Mouse (Mus musculus): ENCODE results near the gene 4931409K22Rik. TPM values are rescaled to one million over a fixed set of nuclear protein-coding genes. Genes with fewer than 3 reads are reported as not detected.
A peak's percentile ranks its signal among the peaks of the same experiment; 100 is the strongest.

4931409K22Rik gene
- total and polyA plus RNA-seq, 3 experiments, result not detected

GRCm38 (mm10) chr5:24508406-24508805 is 48.2 kb downstream of the 4931409K22Rik start:
- H3K4me1 ChIP-seq (ENCODE audit: control insufficient read depth in 1 of 2, insufficient read depth in 2 of 2), result peaks cover 0 to 20% of the 10 kb centered on the region in 2 experiments; a peak in 2 of 4 replicates
- H3K4me3 ChIP-seq (replicated peaks in 1 of 3; ENCODE audit: low read depth in 2 of 3, low read length in 2 of 3, poor library complexity in 1 of 3), result no peak overlapping the region
- H3K9me3 ChIP-seq (replicated peaks; ENCODE audit: low read length), result no peaks in the 10 kb centered on the region
- H3K79me2 ChIP-seq (replicated peaks; ENCODE audit: control insufficient read depth, extremely low read depth, insufficient read depth, poor library complexity, severe bottlenecking), result no peaks in the 10 kb centered on the region
- dilution Hi-C loops (cut with MboI; ENCODE audit: extremely low pct_ligation_motif_present, extremely low pct_unique_long_range_greater_than_20kb, low sequenced_read_pairs) (no loop called here), in situ Hi-C loops (cut with MboI; ENCODE audit: low pct_ligation_motif_present, low pct_unique_long_range_greater_than_20kb, low sequenced_read_pairs) (no loop called here)
- TF ChIP-seq TBP (conservative IDR thresholded peaks at IDR 0.05; ENCODE audit: low read depth, low read length) (no peak), JUND (conservative IDR thresholded peaks at IDR 0.05; ENCODE audit: low read depth, low read length) (no peak), PAX5 (IDR thresholded peaks at IDR 0.05; ENCODE audit: low read length) (no peak), ELF1 (IDR thresholded peaks at IDR 0.05; ENCODE audit: low read depth, low read length) (no peak), POLR2A (IDR thresholded peaks at IDR 0.05; ENCODE audit: low read depth, low read length) (no peak), RAD21 (IDR thresholded peaks at IDR 0.05; ENCODE audit: low read depth, low read length) (no peak)
- no peak overlapping the region for H3K4me2 ChIP-seq (ENCODE audit: insufficient read depth, low read depth, poor library complexity, severe bottlenecking)
- no peak for DNase-seq (ENCODE audit: extremely low read depth)
- no peak overlapping the region for H3K9ac ChIP-seq (ENCODE audit: insufficient read depth, low read depth)
- no peaks in the 10 kb centered on the region for H3K27me3 ChIP-seq (replicated peaks)
- no peak overlapping the region for H3K27ac ChIP-seq (ENCODE audit: insufficient read depth, low read depth)
- H3K36me3 ChIP-seq (replicated peaks in 1 of 2; ENCODE audit: control insufficient read depth in 1 of 2, insufficient read depth in 1 of 2, low read length in 1 of 2), result peaks cover 0 to 6% of the 10 kb centered on the region in 2 experiments

GRCm38 (mm10) chr5:24505513-24505912 is 51.1 kb downstream of the 4931409K22Rik start:
- peaks cover 16 to 34% of the 10 kb centered on the region in 2 experiments for H3K36me3 ChIP-seq (replicated peaks in 1 of 2; ENCODE audit: control insufficient read depth in 1 of 2, insufficient read depth in 1 of 2, low read length in 1 of 2)
- no peaks in the 10 kb centered on the region for H3K9me3 ChIP-seq (replicated peaks; ENCODE audit: low read length)
- H3K9ac ChIP-seq (ENCODE audit: insufficient read depth, low read depth), result no peak overlapping the region
- H3K27ac ChIP-seq (ENCODE audit: insufficient read depth, low read depth), result no peak overlapping the region
- H3K4me3 ChIP-seq (replicated peaks in 1 of 3; ENCODE audit: low read depth in 2 of 3, low read length in 2 of 3, poor library complexity in 1 of 3), result no peak overlapping the region
- peak; percentile 21 for DNase-seq (ENCODE audit: extremely low read depth)
- H3K27me3 ChIP-seq (replicated peaks), result no peaks in the 10 kb centered on the region
- TF ChIP-seq E2F4 (IDR thresholded peaks at IDR 0.05; ENCODE audit: insufficient replicate concordance, low read depth, low read length) (no peak), MEF2A (IDR thresholded peaks at IDR 0.05; ENCODE audit: borderline replicate concordance, low read depth, low read length) (no peak), TCF12 (IDR thresholded peaks at IDR 0.05; ENCODE audit: low read depth, low read length) (no peak), UBTF (IDR thresholded peaks at IDR 0.05; ENCODE audit: low read depth, low read length) (no peak), ETS1 (conservative IDR thresholded peaks at IDR 0.05; ENCODE audit: low read depth, low read length) (no peak), ZC3H11A (IDR thresholded peaks at IDR 0.05; ENCODE audit: low read depth, low read length) (no peak), NELFE (IDR thresholded peaks at IDR 0.05; ENCODE audit: low read depth, low read length) (no peak), USF1 (IDR thresholded peaks at IDR 0.05; ENCODE audit: low read depth, low read length) (no peak), ELF1 (IDR thresholded peaks at IDR 0.05; ENCODE audit: low read depth, low read length) (no peak), JUND (conservative IDR thresholded peaks at IDR 0.05; ENCODE audit: low read depth, low read length) (no peak), SIN3A (IDR thresholded peaks at IDR 0.05; ENCODE audit: low read length) (no peak), MAX (IDR thresholded peaks at IDR 0.05; ENCODE audit: low read length) (no peak), ZMIZ1 (IDR thresholded peaks at IDR 0.05; ENCODE audit: low read depth, low read length) (no peak), POLR2A (IDR thresholded peaks at IDR 0.05; ENCODE audit: low read depth, low read length) (no peak), MAZ (IDR thresholded peaks at IDR 0.05; ENCODE audit: low read depth, low read length) (no peak), MAFK (IDR thresholded peaks at IDR 0.05; ENCODE audit: insufficient replicate concordance, low read length) (no peak), RCOR1 (conservative IDR thresholded peaks at IDR 0.05; ENCODE audit: low read depth, low read length) (no peak), TBP (conservative IDR thresholded peaks at IDR 0.05; ENCODE audit: low read depth, low read length) (no peak), HCFC1 (IDR thresholded peaks at IDR 0.05; ENCODE audit: low read depth, low read length) (no peak)
- H3K4me1 ChIP-seq (ENCODE audit: control insufficient read depth in 1 of 2, insufficient read depth in 2 of 2), result peaks cover 0 to 20% of the 10 kb centered on the region in 2 experiments; a peak in 2 of 4 replicates
- no peaks in the 10 kb centered on the region for H3K79me2 ChIP-seq (replicated peaks; ENCODE audit: control insufficient read depth, extremely low read depth, insufficient read depth, poor library complexity, severe bottlenecking)
- in situ Hi-C loops (cut with MboI; ENCODE audit: low pct_ligation_motif_present, low pct_unique_long_range_greater_than_20kb, low sequenced_read_pairs), result no loop called here
- dilution Hi-C loops (cut with MboI; ENCODE audit: extremely low pct_ligation_motif_present, extremely low pct_unique_long_range_greater_than_20kb, low sequenced_read_pairs), result no loop called here
- H3K4me2 ChIP-seq (ENCODE audit: insufficient read depth, low read depth, poor library complexity, severe bottlenecking), result no peak overlapping the region

All from CH12.LX (cell line).